Mouse (Mus musculus) stomach, embryonic 15.5 days (tissue): ENCODE measurements around the gene Syt13. TPM values are rescaled to one million over a fixed set of nuclear protein-coding genes. Genes with fewer than 3 reads are reported as not detected.

Experiments used
- ATAC-seq: fragments of 200-750 bp; cut with Nextera tagmentation; 2 replicates; pipeline ENCODE4 v1.8.0; 2017; ENCODE audit warnings: low read depth, moderate number of reproducible peaks, moderate TSS enrichment; ENCODE audit not compliant: insufficient read depth, low FRiP score
- H3K27ac ChIP-seq: fragments of 300-500 bp; sonication (generic); 2 replicates; pipeline ENCODE4 v1.5.1; 2015; ENCODE audit warnings: mild to moderate bottlenecking, inconsistent platforms
- H3K27me3 ChIP-seq: fragments of 300-500 bp; sonication (generic); replicated peaks from 2 replicates; pipeline ENCODE4 v1.6.1; 2015; ENCODE audit warnings: inconsistent platforms
- H3K36me3 ChIP-seq: fragments of 300-500 bp; sonication (generic); 2 replicates; pipeline ENCODE4 v1.6.1; 2015; ENCODE audit warnings: inconsistent platforms
- H3K4me1 ChIP-seq: fragments of 300-500 bp; sonication (generic); 2 replicates; pipeline ENCODE4 v1.6.1; 2015; ENCODE audit warnings: inconsistent platforms
- H3K4me2 ChIP-seq: fragments of 300-500 bp; sonication (generic); 2 replicates; pipeline ENCODE4 v1.6.1; 2015; ENCODE audit warnings: mild to moderate bottlenecking, inconsistent platforms
- H3K4me3 ChIP-seq: fragments of 300-500 bp; sonication (generic); replicated peaks from 2 replicates; pipeline ENCODE4 v1.5.1; 2015; ENCODE audit warnings: inconsistent platforms
- H3K9ac ChIP-seq: fragments of 300-500 bp; sonication (generic); 2 replicates; pipeline ENCODE4 v1.6.1; 2015; ENCODE audit warnings: inconsistent platforms
- H3K9me3 ChIP-seq: fragments of 300-500 bp; sonication (generic); 2 replicates; pipeline ENCODE4 v1.6.1; 2016; ENCODE audit warnings: inconsistent platforms
- WGBS: fragments of 180-500 bp; shearing (Covaris S2); methylation state at CpG from one replicate; pipeline ENCODE4 v1.1.7; 2015; 5-methylcytosine and 5-hydroxymethylcytosine counted together
- polyA plus RNA-seq: library from polyadenylated mRNA; unstranded; fragments of >200 nt; fragmentation: Nextera tagmentation; extraction: Ambion mirVana; gene quantifications from 2 replicates; pipeline ENCODE4 v1.2.1, GENCODE M21; 2015

The Syt13 gene
- polyA plus RNA-seq, 1 experiment from 2014 or later = 10.4 TPM

- 41% methylated on average over 7 of the region's 7 CpGs for WGBS
- ATAC-seq = no peak
These were observed 16.2 kb downstream of the Syt13 start for GRCm38 (mm10) chr2:92931061-92931460.

DNA sequence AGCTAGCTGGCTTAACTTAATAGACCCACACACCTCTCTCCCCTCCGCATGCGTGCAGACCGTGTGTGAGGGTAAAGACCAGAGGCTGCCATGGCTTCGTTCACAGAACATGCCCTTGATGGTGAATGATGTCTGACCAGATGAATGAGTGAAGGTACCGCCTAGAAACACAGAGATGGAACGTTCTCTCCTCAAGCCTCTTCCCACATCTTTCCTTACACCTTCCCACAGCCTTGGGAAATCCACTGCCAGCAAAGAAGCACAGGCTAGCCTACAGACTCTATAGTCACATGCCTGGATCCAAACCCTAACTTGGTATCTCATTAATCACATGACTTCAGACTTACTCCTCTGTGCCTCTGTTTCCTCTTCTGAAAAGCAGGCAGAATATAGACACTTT lies 18.5 kb downstream of the Syt13 start:
- no peak for ATAC-seq
- H3K36me3 ChIP-seq = no peaks in the 10 kb centered on the region
- 83% methylated on average over 6 of the region's 6 CpGs for whole genome bisulfite sequencing
- H3K4me3 ChIP-seq = no peak overlapping the region
- peaks cover 8% of the 10 kb centered on the region; the same call in 1 of the 2 replicates for H3K4me1 ChIP-seq
- H3K27me3 ChIP-seq = no peaks in the 10 kb centered on the region
- no peak overlapping the region for H3K9ac ChIP-seq
- H3K9me3 ChIP-seq = no peaks in the 10 kb centered on the region
- H3K4me2 ChIP-seq = no peak overlapping the region
- H3K27ac ChIP-seq = no peak overlapping the region

More at GRCm38 (mm10) chr2:92931061-92931460, 16.2 kb downstream of the Syt13 start:
- Histone ChIP-seq H3K4me2 (no peak overlapping the region), H3K27ac (no peak overlapping the region), H3K9ac (no peak overlapping the region), H3K4me1 (peaks cover 8% of the 10 kb centered on the region; the same call in 1 of the 2 replicates), H3K4me3 (no peak overlapping the region), H3K27me3 (no peaks in the 10 kb centered on the region), H3K9me3 (no peaks in the 10 kb centered on the region), H3K36me3 (no peaks in the 10 kb centered on the region)

DNA sequence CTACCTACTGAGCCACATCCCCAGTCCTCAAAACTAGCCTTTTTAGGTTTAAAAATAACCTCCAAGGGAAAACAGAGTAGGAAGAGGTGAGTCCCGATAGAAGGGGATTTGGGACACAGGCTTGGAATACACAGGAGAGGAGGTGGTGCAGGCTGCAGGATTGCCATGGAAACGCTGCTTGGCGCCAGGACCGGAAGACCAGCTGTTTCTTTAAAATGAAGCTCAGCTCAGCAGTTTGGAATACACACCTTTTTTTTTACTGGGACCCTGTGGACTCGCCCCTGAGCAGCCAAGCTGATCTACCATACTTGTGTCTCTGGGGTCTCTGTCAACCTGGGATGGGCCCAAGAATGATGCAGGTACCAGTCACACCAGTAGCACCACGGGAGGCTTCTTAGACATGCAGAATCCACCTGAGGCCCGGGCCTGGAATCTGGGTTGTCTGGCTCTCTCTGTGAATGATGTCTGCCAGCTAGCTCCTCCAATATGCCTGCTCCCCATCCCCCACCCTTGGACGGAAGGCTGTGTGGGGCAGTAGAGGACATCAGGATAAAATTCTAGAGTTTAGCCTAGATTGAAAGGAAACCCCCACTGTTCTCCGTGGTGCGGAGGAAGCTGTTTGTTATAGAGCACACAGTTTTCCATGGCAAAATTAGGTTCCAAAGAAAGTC lies 19.5 kb downstream of the Syt13 start:
- Histone ChIP-seq H3K4me1 (peaks cover 8% of the 10 kb centered on the region; the same call in 1 of the 2 replicates), H3K36me3 (no peaks in the 10 kb centered on the region), H3K4me2 (no peak overlapping the region), H3K27me3 (no peaks in the 10 kb centered on the region), H3K4me3 (no peak overlapping the region), H3K27ac (no peak overlapping the region), H3K9me3 (no peaks in the 10 kb centered on the region), H3K9ac (no peak overlapping the region)
- 14% methylated on average over 10 of the region's 10 CpGs for WGBS
- ATAC-seq = no peak

DNA sequence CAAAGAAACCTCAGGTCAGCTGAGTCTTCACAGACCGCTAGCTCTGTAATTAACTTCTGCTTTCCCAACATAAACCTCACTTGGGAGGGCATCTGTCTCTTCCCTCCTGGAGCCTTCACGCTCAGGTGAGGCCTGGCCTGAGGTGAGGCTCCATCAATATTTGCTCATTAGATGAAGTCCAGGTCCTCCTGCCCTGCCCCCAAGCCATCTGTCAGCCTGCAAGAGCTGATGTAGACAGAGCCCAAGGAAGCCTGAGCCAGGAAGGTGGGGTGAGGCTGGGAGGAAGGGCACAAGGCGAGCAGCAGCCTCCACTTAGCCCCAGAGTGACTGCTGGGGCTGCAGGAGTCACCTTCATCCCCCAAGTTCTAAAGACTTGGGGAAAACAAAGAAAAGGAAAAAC lies 20.6 kb downstream of the Syt13 start:
- Histone ChIP-seq H3K36me3 (no peaks in the 10 kb centered on the region), H3K27me3 (no peaks in the 10 kb centered on the region), H3K27ac (no peak overlapping the region), H3K4me1 (peaks cover 8% of the 10 kb centered on the region; the same call in 1 of the 2 replicates), H3K4me2 (no peak overlapping the region), H3K9ac (no peak overlapping the region), H3K9me3 (no peaks in the 10 kb centered on the region), H3K4me3 (no peak overlapping the region)
- 49% methylated on average over 3 of the region's 3 CpGs for WGBS
- no peak; the same call in 1 of the 2 replicates for ATAC-seq

DNA sequence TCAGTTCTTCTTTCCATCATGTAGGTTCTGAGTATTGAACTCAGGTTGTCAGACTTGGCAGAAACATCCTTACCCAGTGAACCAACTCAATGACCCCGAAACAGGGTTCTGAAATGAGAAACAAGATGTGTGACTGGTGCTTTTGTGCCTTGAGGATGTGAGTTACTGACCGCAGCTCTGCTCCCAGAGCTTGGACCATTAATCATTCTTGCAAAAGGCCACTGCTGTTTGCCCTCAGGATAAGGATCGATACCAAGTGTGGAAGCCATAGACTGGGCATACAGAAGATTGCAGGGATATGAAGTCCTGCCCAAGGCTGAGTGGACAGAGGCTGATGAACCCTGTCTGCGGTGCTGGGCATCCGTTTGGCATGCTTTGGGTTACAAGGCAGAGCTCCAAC lies 23.2 kb downstream of the Syt13 start:
- no peaks in the 10 kb centered on the region for H3K9me3 ChIP-seq
- H3K36me3 ChIP-seq = no peaks in the 10 kb centered on the region
- 71% methylated on average over 5 of the region's 5 CpGs for WGBS
- H3K4me3 ChIP-seq = no peak overlapping the region
- no peak overlapping the region for H3K27ac ChIP-seq
- no peak overlapping the region for H3K4me2 ChIP-seq
- peaks cover 8% of the 10 kb centered on the region; the same call in 1 of the 2 replicates for H3K4me1 ChIP-seq
- H3K9ac ChIP-seq = no peak overlapping the region
- H3K27me3 ChIP-seq = no peaks in the 10 kb centered on the region
- no peak for ATAC-seq

DNA sequence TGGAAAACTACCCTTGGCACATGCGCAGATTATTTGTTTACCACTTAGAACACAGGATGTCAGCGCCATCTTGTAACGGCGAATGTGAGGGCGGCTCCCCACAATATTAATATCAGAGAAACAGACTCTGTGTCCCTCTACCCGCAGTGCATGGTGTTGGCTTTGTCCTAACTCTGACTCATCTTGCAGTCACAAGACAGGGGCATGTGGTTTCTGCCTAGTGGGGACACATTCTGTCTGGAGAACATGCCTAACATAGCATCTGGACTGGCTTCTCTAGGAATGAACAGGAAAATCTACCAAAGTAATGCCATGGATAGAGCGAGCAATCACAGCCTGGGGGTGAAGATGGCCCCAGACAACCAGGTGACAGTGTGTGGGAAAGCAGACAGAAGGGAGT lies 23.9 kb downstream of the Syt13 start:
- H3K36me3 ChIP-seq = no peaks in the 10 kb centered on the region
- ATAC-seq = no peak
- no peak overlapping the region for H3K4me3 ChIP-seq
- peaks cover 8% of the 10 kb centered on the region; the same call in 1 of the 2 replicates for H3K4me1 ChIP-seq
- H3K27ac ChIP-seq = no peak overlapping the region
- no peaks in the 10 kb centered on the region for H3K27me3 ChIP-seq
- H3K9me3 ChIP-seq = no peaks in the 10 kb centered on the region
- H3K4me2 ChIP-seq = no peak overlapping the region
- H3K9ac ChIP-seq = no peak overlapping the region
- 93% methylated on average over 7 of the region's 7 CpGs for WGBS

- Histone ChIP-seq H3K4me3 (no peak overlapping the region), H3K4me1 (no peaks in the 10 kb centered on the region), H3K27me3 (no peaks in the 10 kb centered on the region), H3K9me3 (no peaks in the 10 kb centered on the region), H3K9ac (no peak overlapping the region), H3K4me2 (no peak overlapping the region), H3K36me3 (no peaks in the 10 kb centered on the region), H3K27ac (no peak overlapping the region)
- WGBS = 87% methylated on average over 9 of the region's 9 CpGs
- ATAC-seq = no peak
These were observed 26.1 kb downstream of the Syt13 start for GRCm38 (mm10) chr2:92940963-92941362.

GRCm38 (mm10) chr2:92941463-92941862 lies 26.6 kb downstream of the Syt13 start:
- WGBS = 59% methylated on average over 3 of the region's 3 CpGs
- ATAC-seq = no peak
- no peaks in the 10 kb centered on the region for H3K36me3 ChIP-seq
- H3K27ac ChIP-seq = no peak overlapping the region
- no peaks in the 10 kb centered on the region for H3K9me3 ChIP-seq
- no peak overlapping the region for H3K4me2 ChIP-seq
- H3K9ac ChIP-seq = no peak overlapping the region
- H3K4me1 ChIP-seq = no peaks in the 10 kb centered on the region
- H3K4me3 ChIP-seq = no peak overlapping the region
- H3K27me3 ChIP-seq = no peaks in the 10 kb centered on the region

GRCm38 (mm10) chr2:92943406-92943805 lies 28.5 kb downstream of the Syt13 start:
- H3K27ac ChIP-seq = no peak overlapping the region
- no peaks in the 10 kb centered on the region for H3K27me3 ChIP-seq
- H3K4me1 ChIP-seq = peaks cover 9% of the 10 kb centered on the region
- 79% methylated on average over 3 of the region's 3 CpGs for WGBS
- H3K4me2 ChIP-seq = no peak overlapping the region
- no peak overlapping the region for H3K9ac ChIP-seq
- H3K36me3 ChIP-seq = no peaks in the 10 kb centered on the region
- no peak overlapping the region for H3K4me3 ChIP-seq
- ATAC-seq = no peak
- H3K9me3 ChIP-seq = no peaks in the 10 kb centered on the region

DNA sequence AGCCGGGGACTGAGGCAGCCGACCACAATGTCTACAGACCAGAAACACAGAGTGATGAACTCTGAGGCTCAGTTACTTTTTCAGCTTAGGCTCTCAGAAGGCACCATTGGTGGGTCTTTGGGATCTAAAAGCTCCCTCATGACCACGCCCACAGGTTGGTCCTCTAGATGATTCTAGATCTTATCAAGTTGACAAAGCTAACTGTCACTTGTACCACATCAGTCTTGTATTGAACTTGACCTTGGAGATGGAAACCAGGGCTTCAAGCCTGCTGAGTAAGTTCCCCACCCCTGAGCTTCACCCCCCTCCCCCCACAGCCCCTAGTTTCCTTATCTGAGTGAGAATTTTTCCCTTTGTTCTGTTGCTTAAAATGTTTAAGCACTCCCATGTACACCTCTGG lies 29.5 kb downstream of the Syt13 start:
- Histone ChIP-seq H3K27ac (no peak overlapping the region), H3K36me3 (no peaks in the 10 kb centered on the region), H3K27me3 (no peaks in the 10 kb centered on the region), H3K9me3 (no peaks in the 10 kb centered on the region), H3K9ac (no peak overlapping the region), H3K4me2 (no peak overlapping the region), H3K4me3 (no peak overlapping the region), H3K4me1 (peaks cover 12% of the 10 kb centered on the region)
- no peak for ATAC-seq
- WGBS = 78% methylated on average over 3 of the region's 3 CpGs

GRCm38 (mm10) chr2:92945125-92945746 lies 30.3 kb downstream of the Syt13 start:
- no peak for ATAC-seq
- no peak overlapping the region for H3K4me3 ChIP-seq
- no peaks in the 10 kb centered on the region for H3K27me3 ChIP-seq
- H3K4me2 ChIP-seq = no peak overlapping the region
- no peak overlapping the region for H3K27ac ChIP-seq
- H3K9me3 ChIP-seq = no peaks in the 10 kb centered on the region
- 87% methylated on average over 11 of the region's 11 CpGs for WGBS
- H3K4me1 ChIP-seq = peaks cover 12% of the 10 kb centered on the region
- H3K9ac ChIP-seq = no peak overlapping the region
- no peaks in the 10 kb centered on the region for H3K36me3 ChIP-seq

DNA sequence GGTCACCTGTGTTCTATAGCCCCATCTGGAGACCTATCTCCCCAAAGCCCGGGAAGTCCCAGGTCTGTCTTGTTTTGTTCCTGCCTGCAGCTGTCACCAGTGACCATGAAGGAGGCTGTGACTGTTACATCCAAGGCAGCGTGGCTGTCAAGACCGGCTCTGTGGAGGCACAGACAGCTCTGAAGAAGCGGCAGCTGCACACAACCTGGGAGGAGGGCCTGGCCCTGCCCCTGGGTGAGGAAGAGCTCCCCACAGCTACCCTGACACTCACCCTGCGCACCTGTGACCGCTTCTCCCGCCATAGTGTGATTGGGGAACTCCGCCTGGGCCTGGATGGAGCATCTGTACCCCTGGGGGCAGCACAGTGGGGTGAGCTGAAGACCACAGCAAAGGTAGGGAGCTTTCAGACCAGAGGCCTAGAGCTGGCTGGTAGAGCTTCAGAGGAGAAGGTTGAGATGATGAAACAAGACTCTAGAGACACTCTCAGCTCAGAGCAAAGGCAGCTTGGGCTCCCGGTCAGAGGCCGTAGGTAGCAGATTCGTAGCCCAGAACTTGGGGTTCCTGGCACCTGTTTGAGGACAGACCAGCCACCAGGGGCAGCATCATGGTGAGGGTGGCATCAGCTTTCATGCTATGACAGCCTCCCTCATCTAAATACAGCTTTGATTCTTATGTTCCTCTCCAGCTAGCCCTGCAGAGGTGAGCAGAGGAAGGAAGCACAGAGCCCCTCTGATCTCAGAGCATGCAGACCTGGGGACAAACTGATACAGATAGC lies 31.1 kb downstream of the Syt13 start:
- H3K27me3 ChIP-seq = no peaks in the 10 kb centered on the region
- WGBS = 80% methylated on average over 11 of the region's 11 CpGs
- no peak overlapping the region for H3K9ac ChIP-seq
- no peak overlapping the region for H3K27ac ChIP-seq
- H3K36me3 ChIP-seq = no peaks in the 10 kb centered on the region
- H3K4me3 ChIP-seq = no peak overlapping the region
- H3K9me3 ChIP-seq = no peaks in the 10 kb centered on the region
- no peak for ATAC-seq
- H3K4me1 ChIP-seq = peaks cover 12% of the 10 kb centered on the region
- no peak overlapping the region for H3K4me2 ChIP-seq
